ENCODE assay signal across 8 mouse cellular contexts in genomic region chr8:104533551-104533950, GRCm38 (mm10). TPM values are rescaled to one million over a fixed set of nuclear protein-coding genes. Genes with fewer than 3 reads are reported as not detected.
DNase-seq lines count a peak whose midpoint lies in the region; ATAC-seq and TF ChIP-seq lines count a peak whose summit lies in the region.

No protein-coding gene starts in this region.

- no peaks in the 10 kb centered on the region for H3K27me3 ChIP-seq in heart, adult 2 months (ENCODE audit: control insufficient read depth, insufficient read depth, low read length)
- H3K27me3 ChIP-seq in E14TG2a.4 (ENCODE audit: insufficient read depth, low read length) = peaks cover 13% of the 10 kb centered on the region
- H3K27me3 ChIP-seq in forebrain, embryonic 16.5 days (replicated peaks; ENCODE audit: control insufficient read depth, insufficient read depth, low read length) = peaks cover under 1% of the 10 kb centered on the region; the same call in 1 of the 2 replicates
- H3K27me3 ChIP-seq in liver, embryonic 15.5 days = peaks cover 14% of the 10 kb centered on the region

- TF ChIP-seq EP300 in heart, adult 2 months (IDR thresholded peaks at IDR 0.05; ENCODE audit: insufficient read depth, low read depth, low read length) = no peak

- intact Hi-C loops in heart, adult 2 months (cut with DNase I) = loop anchor here (5.0 kb wide), 2 partner anchors 109 to 191 kb away; partner anchors contain the start of gene Ciao2b

- H3K79me2 ChIP-seq in heart, adult 2 months (replicated peaks; ENCODE audit: control insufficient read depth, insufficient read depth, low read length) = 0 out of 2 replicates have a peak, but pooled peaks cover 1% of the 10 kb centered on the region

- no peak for TF ChIP-seq POLR2A in heart, adult 2 months (IDR thresholded peaks at IDR 0.05; ENCODE audit: insufficient read depth, low read depth, low read length)

- H3K4me1 ChIP-seq in heart, adult 2 months (ENCODE audit: control insufficient read depth, insufficient read depth, low read length) = peaks cover 2% of the 10 kb centered on the region
- peaks cover 20% of the 10 kb centered on the region for H3K4me1 ChIP-seq in E14TG2a.4 (replicated peaks; ENCODE audit: low read depth, low read length)
- H3K4me1 ChIP-seq in forebrain, embryonic 16.5 days (replicated peaks; ENCODE audit: control insufficient read depth, insufficient read depth, low read length) = peaks cover 22% of the 10 kb centered on the region
- peaks cover 34% of the 10 kb centered on the region for H3K4me1 ChIP-seq in liver, embryonic 15.5 days (replicated peaks)

- DNase-seq in heart, adult 2 months = no peak
- no peak for DNase-seq in heart, postnatal 4 days
- no peak for DNase-seq in adrenal gland, postnatal 4 days (ENCODE audit: low spot score in 2 of 2)
- DNase-seq in frontal cortex, postnatal 14 days (ENCODE audit: low spot score in 2 of 2) = no peak
- DNase-seq in cerebellum, adult 11-12 months = no peak

- peaks cover 12% of the 10 kb centered on the region for H3K36me3 ChIP-seq in heart, adult 2 months (ENCODE audit: control insufficient read depth, insufficient read depth, low read length)
- peaks cover 17% of the 10 kb centered on the region for H3K36me3 ChIP-seq in E14TG2a.4 (ENCODE audit: insufficient read depth, low read length)
- no peaks in the 10 kb centered on the region for H3K36me3 ChIP-seq in forebrain, embryonic 16.5 days (ENCODE audit: control insufficient read depth, insufficient read depth)
- peaks cover 13% of the 10 kb centered on the region for H3K36me3 ChIP-seq in liver, embryonic 15.5 days (replicated peaks)

- TF ChIP-seq CTCF in heart, adult 2 months (IDR thresholded peaks at IDR 0.05) = no peak
- no peak for TF ChIP-seq CTCF in E14TG2a.4 (conservative IDR thresholded peaks at IDR 0.05; ENCODE audit: low read length)

- H3K27ac ChIP-seq in heart, adult 2 months = peak overlapping the region; percentile 97
- H3K27ac ChIP-seq in forebrain, embryonic 16.5 days (ENCODE audit: low read length) = no peak overlapping the region
- 0 out of 2 replicates have a peak overlapping the region, but pooled peaks have one; percentile 81 for H3K27ac ChIP-seq in liver, embryonic 15.5 days (replicated peaks)

- H3K9me3 ChIP-seq in E14TG2a.4 (ENCODE audit: low read length) = no peaks in the 10 kb centered on the region
- H3K9me3 ChIP-seq in forebrain, embryonic 16.5 days (ENCODE audit: control insufficient read depth, low read length) = no peaks in the 10 kb centered on the region
- no peaks in the 10 kb centered on the region for H3K9me3 ChIP-seq in liver, embryonic 15.5 days (replicated peaks)

- no peak for ATAC-seq in forebrain, embryonic 16.5 days
- ATAC-seq in liver, embryonic 15.5 days (ENCODE audit: insufficient read depth) = no peak

- H3K9ac ChIP-seq in heart, adult 2 months (ENCODE audit: low read depth, low read length) = peak overlapping the region; percentile 99
- H3K9ac ChIP-seq in forebrain, embryonic 16.5 days (replicated peaks; ENCODE audit: low read depth, low read length) = peak overlapping the region; percentile 98
- H3K9ac ChIP-seq in liver, embryonic 15.5 days = peak overlapping the region; percentile 88

- 18% methylated on average over 7 of the region's 7 CpGs for WGBS in heart, adult 2 months
- WGBS in forebrain, embryonic 16.5 days = 14% methylated on average over 7 of the region's 7 CpGs
- 35% methylated on average over 7 of the region's 7 CpGs for WGBS in liver, embryonic 15.5 days (ENCODE audit: insufficient replicate concordance)

- H3K4me2 ChIP-seq in forebrain, embryonic 16.5 days (ENCODE audit: low read length) = peak overlapping the region; percentile 81
- H3K4me2 ChIP-seq in liver, embryonic 15.5 days = peak overlapping the region; percentile 95

- H3K4me3 ChIP-seq in heart, adult 2 months = peak overlapping the region; percentile 93
- H3K4me3 ChIP-seq in E14TG2a.4 (replicated peaks; ENCODE audit: low read length) = peak overlapping the region; percentile 97
- peak overlapping the region; percentile 98 for H3K4me3 ChIP-seq in forebrain, embryonic 16.5 days (replicated peaks; ENCODE audit: low read length)
- H3K4me3 ChIP-seq in liver, embryonic 15.5 days (replicated peaks) = peak overlapping the region; percentile 93

RNA-seq across cellular contexts. Expression of gene Nae1, which starts 0.9 kb away (rescaled TPM):
- total RNA-seq in heart, adult 2 months (2021) = 10 to 100 TPM; 27.0 to 31.4 TPM
- 11.0 and 28.0 TPM in 2 replicates for polyA plus RNA-seq in heart, adult 2 months (2012; rRNA removed)
- total RNA-seq in heart, postnatal 4 days (2021) = 10 to 100 TPM; 40.9 to 41.0 TPM
- polyA plus RNA-seq in forebrain, embryonic 16.5 days (2015; fragmentation: Nextera tagmentation; extraction: Ambion mirVana) = 122 and 131 TPM in 2 replicates
- 26.7 and 28.7 TPM in 2 replicates for polyA plus RNA-seq in liver, embryonic 15.5 days (2015; fragmentation: Nextera tagmentation; extraction: Ambion mirVana)
- 10 to 100 TPM; 39.6 to 48.0 TPM for total RNA-seq in adrenal gland, postnatal 4 days (2021)

RNA-seq across cellular contexts. Expression of gene Car7, which starts 0.9 kb away (rescaled TPM):
- total RNA-seq in heart, adult 2 months (2021) = 1 to 10 TPM; 2.0 to 2.9 TPM
- polyA plus RNA-seq in heart, adult 2 months (2012; rRNA removed) = 9.3 and 11.2 TPM in 2 replicates
- total RNA-seq in heart, postnatal 4 days (2021) = 1 to 10 TPM; 1.7 to 2.9 TPM
- 1.6 and 1.9 TPM in 2 replicates for polyA plus RNA-seq in forebrain, embryonic 16.5 days (2015; fragmentation: Nextera tagmentation; extraction: Ambion mirVana)
- 5.0 and 6.1 TPM in 2 replicates for polyA plus RNA-seq in liver, embryonic 15.5 days (2015; fragmentation: Nextera tagmentation; extraction: Ambion mirVana)
- 1 to 10 TPM; 1.7 to 2.0 TPM for total RNA-seq in adrenal gland, postnatal 4 days (2021)

RNA-seq across cellular contexts. Expression of gene Terb1, which starts 23.8 kb away (rescaled TPM):
- not detected for total RNA-seq in heart, adult 2 months (2021)
- polyA plus RNA-seq in heart, adult 2 months (2012; rRNA removed) = not detected in 2 replicates
- total RNA-seq in heart, postnatal 4 days (2021) = not detected
- polyA plus RNA-seq in forebrain, embryonic 16.5 days (2015; fragmentation: Nextera tagmentation; extraction: Ambion mirVana) = 0.16 and 0.25 TPM in 2 replicates
- 0.05 TPM in 1 of 2 replicates, not detected in the other for polyA plus RNA-seq in liver, embryonic 15.5 days (2015; fragmentation: Nextera tagmentation; extraction: Ambion mirVana)
- under 1 TPM; 0.11 to 0.39 TPM for total RNA-seq in adrenal gland, postnatal 4 days (2021)

RNA-seq across cellular contexts. Expression of gene Pdp2, which starts 57.7 kb away (rescaled TPM):
- 10 to 100 TPM; 18.4 to 35.8 TPM for total RNA-seq in heart, adult 2 months (2021)
- polyA plus RNA-seq in heart, adult 2 months (2012; rRNA removed) = 10.0 and 18.8 TPM in 2 replicates
- 1 to 10 TPM; 5.0 to 5.4 TPM for total RNA-seq in heart, postnatal 4 days (2021)
- polyA plus RNA-seq in forebrain, embryonic 16.5 days (2015; fragmentation: Nextera tagmentation; extraction: Ambion mirVana) = 18.4 TPM in 2 replicates
- 3.1 and 3.5 TPM in 2 replicates for polyA plus RNA-seq in liver, embryonic 15.5 days (2015; fragmentation: Nextera tagmentation; extraction: Ambion mirVana)
- 10 to 100 TPM; 17.0 to 17.6 TPM for total RNA-seq in adrenal gland, postnatal 4 days (2021)
